Mouse (Mus musculus): Measurements from ENCODE around the gene Gm21738.
"Not testable (repeated sequence)": the region's sequence is repeated elsewhere in the genome, so short reads cannot be mapped to it uniquely, and the experiment has no call there.

Gm21738 gene

DNA sequence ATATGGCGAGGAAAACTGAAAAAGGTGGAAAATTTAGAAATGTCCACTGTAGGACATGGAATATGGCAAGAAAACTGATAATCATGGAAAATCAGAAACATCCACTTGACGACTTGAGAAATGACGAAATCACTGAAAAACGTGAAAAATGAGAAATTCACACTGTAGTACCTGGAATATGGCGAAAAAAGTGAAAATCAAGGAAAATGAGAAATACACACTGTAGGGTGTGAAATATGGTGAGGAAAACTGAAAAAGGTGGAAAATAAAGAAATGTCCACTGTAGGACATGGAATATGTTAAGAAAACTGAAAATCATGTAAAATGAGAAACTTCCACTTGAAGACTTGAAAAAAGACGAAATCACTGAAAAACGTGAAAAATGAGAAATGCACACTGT is at the start of gene Gm21738:
Gene Gm21738, minus strand, starts transcription at position 101 of the 400 bp plus-strand sequence.
- not testable (repeated sequence) for DNase-seq (ENCODE audit: low spot score)

- not testable (repeated sequence) for DNase-seq (ENCODE audit: low spot score)
Measured at GRCm38 (mm10) chr14:19383741-19384140, 35.0 kb downstream of the Gm21738 start.
